Mouse (Mus musculus): ENCODE results near the gene Tnfsf10.

DNA sequence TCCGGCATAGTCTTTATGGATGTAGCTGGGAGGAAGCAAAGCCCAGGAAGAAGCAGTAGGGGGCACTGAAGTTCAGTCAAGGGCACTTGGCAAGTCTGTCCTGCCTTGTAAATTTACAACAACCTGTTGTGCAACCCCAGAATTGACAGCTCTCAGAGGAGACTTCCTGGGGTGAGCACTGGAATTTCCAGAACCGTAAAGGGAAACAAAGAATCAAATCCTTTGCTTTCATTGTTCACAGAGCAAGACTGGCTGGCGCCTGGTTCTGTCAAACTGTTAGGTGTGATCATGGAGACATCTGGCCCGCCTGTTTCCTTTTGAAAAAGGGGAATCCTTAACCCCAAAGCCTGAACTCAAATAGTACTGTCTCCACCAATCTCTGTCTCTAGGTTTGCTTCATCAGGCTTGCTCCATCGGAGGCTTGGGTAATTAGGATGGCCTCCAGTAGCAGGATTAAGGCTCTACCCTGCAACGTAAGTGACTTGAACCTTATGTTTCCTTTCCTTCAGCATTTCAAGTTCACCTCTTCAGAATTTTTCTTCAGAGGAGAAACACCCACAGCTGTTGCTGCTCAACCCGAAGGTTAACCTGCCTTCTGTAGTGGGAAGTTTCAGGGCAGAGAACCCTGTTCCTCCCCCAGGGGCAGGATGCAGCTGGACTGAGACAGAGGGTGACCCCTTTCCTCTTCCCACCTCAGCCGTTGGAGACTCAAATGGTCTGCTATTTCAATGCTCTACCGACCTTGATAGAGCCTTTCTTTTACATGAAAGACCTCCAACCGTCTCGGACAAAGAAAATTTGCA lies 46.5 kb upstream of the Tnfsf10 start:
- TF ChIP-seq CTCF (IDR thresholded peaks at IDR 0.05; ENCODE audit: low read depth, low read length) (no peak), POLR2A (IDR thresholded peaks at IDR 0.05; ENCODE audit: borderline replicate concordance, low read depth, low read length) (no peak)

All from bone marrow macrophage, adult 2 months (primary cell).